Mouse (Mus musculus): ENCODE results near the gene Rps3.

DNA sequence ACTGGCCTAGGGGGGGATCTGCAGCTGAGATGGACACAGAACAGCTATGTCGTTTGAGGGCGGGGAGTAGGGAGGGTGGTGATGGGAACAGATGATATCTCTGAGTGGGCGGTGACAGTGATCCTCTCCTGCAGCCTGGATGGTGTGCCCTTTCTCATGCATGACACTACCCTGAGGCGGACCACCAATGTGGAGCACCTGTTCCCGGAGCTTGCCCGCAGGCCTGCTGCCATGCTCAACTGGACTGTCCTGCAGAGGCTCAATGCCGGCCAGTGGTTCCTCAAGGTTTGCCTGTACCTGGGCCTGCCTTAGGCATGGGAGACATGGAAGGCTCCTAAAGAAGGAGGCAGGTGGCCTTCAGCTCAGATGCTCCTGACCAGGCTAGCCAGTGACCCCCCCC, 30.7 kb downstream of the Rps3 start:
- no peak for TF ChIP-seq CTCF (IDR thresholded peaks at IDR 0.05; ENCODE audit: low read depth)
- TF ChIP-seq EP300 (IDR thresholded peaks at IDR 0.05; ENCODE audit: low read depth): no peak

All from liver, embryonic 14.5 days (tissue).